Mouse (Mus musculus) spleen, adult 10 weeks (tissue): ENCODE data around the gene Sf3a3. TPM values are rescaled to one million over a fixed set of nuclear protein-coding genes. Genes with fewer than 3 reads are reported as not detected.

Source experiments
- polyA plus RNA-seq: library from polyadenylated mRNA; stranded (reverse); fragments of 350-450 nt; fragmentation: Illumina TruSeq; extraction: RNeasy Lipid Tissue Mini Kit (QIAGEN cat#74804); gene quantifications from one replicate; pipeline ENCODE4 v1.2.3, GENCODE M21; 2015; ENCODE audit warnings: low replicate concordance; ENCODE audit not compliant: insufficient read depth

Gene Sf3a3
- polyA plus RNA-seq: 81.0 TPM

DNA sequence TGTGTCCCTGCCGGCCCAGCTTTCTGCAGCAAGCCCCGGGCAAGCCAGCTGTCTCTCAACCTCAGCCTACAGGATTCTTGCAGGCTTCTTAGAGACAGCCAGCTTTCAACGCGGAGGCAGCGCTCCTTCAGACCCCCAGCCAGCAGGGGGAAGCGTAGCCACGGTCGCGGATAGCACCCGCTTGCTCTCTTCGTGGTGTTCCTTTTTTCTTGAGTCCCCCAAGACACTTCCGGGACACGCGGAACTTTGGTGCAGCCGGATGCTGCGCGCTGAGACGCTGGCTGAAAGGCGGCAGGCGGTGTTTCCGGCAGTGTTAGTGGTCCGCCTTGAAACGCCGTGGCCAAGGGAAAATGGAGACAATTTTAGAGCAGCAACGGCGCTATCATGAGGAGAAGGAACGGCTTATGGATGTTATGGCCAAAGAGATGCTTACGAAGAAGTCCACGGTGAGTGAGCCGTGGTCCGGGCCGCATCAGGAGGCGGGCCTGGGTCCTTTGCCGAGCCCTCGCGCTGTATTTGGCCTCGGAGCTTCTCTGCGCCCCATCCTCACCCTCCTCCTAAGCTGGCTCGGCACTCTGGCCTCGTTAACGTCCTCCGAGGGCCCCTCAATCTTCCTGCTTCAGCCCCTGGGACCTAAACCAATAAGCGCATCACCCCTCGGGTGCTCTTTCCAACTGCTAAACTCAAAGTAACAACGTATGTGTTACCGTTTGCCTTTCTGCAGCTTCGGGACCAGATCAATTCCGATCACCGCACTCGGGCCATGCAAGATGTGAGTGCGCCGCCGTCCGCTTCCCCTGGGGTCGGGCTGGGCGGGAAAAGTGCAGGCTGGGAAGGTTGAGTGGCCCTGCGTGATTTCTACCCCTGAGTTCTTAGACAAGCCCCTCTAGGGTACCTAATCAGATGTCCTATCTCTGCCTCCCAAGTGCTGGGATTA lies at the start of gene Sf3a3:
TSS of gene Sf3a3 (plus strand) at position 232 of the 937 bp plus-strand sequence.

DNA sequence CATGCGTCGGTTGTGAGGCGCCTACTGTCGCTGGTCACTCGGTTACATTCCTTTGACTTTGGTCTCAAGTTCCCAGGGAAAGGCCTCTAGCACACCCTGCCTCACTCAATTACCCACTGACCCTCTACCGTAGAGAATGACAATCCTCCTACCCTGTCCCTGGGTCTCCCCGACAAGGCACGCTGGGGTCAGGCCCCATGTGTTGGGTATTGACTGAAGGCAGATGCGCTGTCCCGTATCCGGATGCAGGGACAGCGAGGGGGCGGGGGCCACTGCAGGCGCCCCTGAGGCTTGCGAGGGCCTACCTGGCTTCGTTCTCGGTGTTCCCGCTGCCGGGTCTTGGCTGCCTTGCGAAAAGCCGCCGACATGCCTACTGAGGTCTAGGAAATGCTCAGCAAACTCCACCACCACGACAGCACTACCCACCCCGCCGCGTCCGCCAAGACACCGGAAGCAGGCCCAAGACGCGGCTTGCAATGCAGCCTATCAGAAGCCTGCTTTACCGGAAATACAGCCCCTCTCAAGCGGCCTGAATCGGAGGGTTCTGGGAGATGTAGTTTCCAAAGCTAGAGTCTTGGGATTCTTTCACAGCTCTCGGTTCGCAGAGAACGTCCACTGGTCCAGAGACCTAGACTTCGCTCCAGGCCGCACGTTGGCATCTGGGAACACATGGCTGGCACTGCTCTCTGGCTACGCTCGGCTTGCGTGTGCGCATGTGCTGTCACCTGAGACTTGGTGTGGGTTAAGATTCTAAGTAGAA lies 21.3 kb upstream of the Sf3a3 start, which contains the start of gene Utp11:
TSS of gene Utp11 (minus strand) at position 466 of the 760 bp plus-strand sequence.

DNA sequence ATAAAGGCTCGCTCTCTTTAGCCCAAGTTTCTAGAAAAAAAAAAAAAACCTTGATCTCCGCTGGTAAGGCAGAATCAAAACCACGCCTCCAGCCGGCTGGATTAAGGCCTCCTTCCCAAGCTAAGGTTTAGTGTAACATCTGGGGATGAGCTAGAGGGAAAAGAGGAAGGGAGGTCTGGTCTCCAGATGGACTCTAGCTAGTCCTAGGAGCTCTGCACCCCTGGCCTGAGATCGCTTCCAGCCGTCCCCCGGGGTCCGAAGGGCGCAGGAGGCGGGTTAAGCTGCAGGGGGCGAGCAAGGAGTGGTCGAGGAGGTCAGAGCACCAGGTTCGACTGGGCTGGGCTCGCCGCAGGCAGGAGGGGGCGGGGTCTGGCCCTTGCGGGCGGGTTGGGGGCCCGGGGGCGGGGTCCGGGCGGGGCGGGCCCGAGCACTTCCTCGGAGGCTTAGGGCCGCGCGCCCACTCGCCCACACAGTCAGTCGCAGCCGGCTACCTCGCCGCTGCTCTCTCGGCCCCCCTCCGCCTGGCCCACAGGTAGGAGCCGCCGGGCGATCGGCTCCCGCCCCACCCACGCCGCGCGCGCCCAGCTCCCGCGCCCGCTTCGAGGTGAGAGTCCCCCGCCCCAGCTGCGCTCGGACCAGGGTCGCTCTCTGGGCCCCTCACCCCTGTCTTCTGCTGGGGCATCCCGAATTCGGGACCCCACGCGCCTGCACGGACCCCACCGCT lies 14.2 kb upstream of the Sf3a3 start, which contains the start of gene Fhl3:
TSS of gene Fhl3 (plus strand) at position 454 of the 724 bp plus-strand sequence.

DNA sequence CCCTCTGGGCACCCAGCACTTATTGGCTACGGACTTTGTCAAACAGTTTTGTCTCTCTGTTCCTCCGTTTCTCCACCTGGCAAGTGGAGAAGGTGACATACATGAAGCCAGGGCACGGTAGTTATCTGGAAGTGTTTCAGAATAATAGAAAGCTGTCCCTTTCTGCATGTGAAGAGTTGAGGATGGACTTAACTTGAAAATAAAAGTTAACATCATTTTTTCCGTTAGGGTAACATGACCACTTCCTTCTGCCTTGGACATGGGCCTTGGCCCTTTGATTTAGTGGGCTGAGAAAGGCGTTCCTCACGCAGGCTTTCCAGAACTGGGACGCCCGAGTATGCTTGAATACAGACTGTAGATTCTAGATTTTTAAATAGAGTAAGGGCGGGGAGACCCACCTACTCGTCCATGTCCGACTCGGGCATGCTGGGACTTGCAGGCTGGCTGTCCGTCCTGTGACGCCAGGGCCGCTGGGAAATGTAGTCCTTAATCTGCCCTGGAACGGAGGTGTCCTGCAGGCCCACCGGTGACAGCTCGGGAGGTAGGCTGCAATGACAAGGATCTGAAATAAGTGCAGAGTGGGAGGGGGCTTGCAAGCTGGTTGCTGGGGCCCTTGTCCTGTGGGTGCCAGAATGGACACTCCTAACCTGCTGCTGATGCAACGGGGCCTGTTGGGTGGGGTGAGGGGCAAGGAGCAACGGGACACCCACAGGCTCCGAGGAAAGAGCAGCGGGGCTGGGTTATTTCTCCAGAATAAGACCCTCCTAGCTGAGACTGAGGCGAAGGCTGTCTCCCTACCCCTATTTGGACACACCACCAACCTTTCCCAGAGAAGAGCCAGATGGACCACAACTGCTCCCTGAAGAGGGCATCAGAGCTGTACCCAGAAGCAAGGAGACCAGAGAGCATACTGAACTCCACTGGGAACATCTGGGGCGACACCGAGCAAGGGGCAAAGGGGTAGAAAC lies 27.1 kb downstream of the Sf3a3 start, which contains the start of gene Inpp5b:
TSS of gene Inpp5b (plus strand) at position 475 of the 968 bp plus-strand sequence.

Other genes starting within 250 kb of the Sf3a3 start
- gene 3100002H09Rik, start 104.0 kb upstream of the Sf3a3 start, polyA plus RNA-seq: not detected
- not detected for gene Pou3f1, start 58.0 kb upstream of the Sf3a3 start, polyA plus RNA-seq
- gene Utp11, start 21.2 kb upstream of the Sf3a3 start, polyA plus RNA-seq: 44.3 TPM
- gene Fhl3, start 14.1 kb upstream of the Sf3a3 start, polyA plus RNA-seq: 6.0 TPM
- 61.5 TPM for gene Inpp5b, start 27.1 kb downstream of the Sf3a3 start, polyA plus RNA-seq
- gene Mtf1, start 87.3 kb downstream of the Sf3a3 start, polyA plus RNA-seq: 26.3 TPM
- 44.9 TPM for gene Yrdc, start 135.9 kb downstream of the Sf3a3 start, polyA plus RNA-seq
- 3.5 TPM for gene 1110065P20Rik, start 136.4 kb downstream of the Sf3a3 start, polyA plus RNA-seq
- gene Maneal, start 147.4 kb downstream of the Sf3a3 start, polyA plus RNA-seq: 0.40 TPM
- gene Epha10, start 166.1 kb downstream of the Sf3a3 start, polyA plus RNA-seq: not detected
- gene 9930104L06Rik, start 222.3 kb downstream of the Sf3a3 start, polyA plus RNA-seq: 27.9 TPM
- 24.0 TPM for gene Cdca8, start 224.5 kb downstream of the Sf3a3 start, polyA plus RNA-seq